Mouse (Mus musculus) induced T-regulatory cell, adult 2 months (primary cell): ENCODE measurements around the gene Trim2.

Experiments used
- DNase-seq: peaks from one replicate; pipeline ENCODE4 v3.0.0-alpha.2; 2012; ENCODE audit warnings: low read depth

Trim2 gene

DNA sequence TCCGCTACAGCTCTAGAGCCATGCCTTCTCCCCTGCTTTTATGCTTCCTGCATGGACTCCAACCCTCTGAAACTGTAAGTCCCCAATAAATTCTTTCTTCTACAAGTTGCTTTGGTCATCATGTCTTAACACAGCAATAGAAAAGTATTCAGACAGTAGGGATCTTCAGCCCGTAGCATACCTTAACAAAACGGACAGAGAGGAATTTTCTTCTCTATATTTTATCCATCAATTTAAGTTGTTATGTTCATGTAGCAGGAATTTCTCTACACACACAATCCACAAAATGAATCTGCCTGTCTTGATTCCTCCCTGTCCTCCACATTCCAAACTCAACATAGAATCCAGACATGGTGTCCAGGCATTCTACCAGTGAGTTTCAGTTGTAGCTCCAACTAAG lies at the start of gene Trim2:
Trim2 (minus strand) TSS at position 101 of the 400 bp plus-strand sequence.
- no peak for DNase-seq

DNA sequence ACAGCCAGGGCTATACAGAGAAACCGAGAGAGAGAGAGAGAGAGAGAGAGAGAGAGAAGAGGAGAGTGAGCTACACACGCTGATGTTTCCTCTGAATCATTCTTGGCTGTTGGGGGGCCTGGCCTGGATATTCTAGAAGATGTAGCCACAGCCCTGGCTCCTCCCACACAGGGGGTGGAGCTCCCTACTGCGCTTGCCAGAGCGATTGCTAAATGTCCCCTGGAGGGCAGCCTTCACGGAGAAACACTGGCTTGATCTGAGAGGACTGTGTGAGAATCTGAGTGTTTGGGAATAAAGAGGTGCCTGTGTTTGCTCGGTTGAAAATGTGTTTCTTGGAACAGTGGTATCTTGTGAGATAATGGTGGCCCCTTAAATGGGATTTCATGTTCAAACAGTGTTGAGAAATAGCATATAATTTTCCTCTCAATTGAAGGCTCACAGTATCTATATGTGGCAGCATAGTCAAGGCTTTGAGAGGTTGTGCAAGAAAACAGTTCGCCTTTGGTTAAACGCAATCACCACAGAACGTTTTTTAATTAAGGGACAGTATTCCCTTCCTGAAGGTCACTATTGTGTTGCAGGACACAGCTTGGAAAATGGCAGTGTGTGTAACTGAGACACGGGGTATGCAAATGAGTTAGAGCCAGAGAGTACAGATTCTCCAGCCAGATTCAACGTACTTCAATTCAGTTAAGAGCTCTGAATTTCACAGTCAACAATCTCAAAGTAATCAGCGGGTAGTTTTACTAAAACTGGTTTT lies 49.4 kb upstream of the Trim2 start:
- peak; percentile 46 for DNase-seq

DNA sequence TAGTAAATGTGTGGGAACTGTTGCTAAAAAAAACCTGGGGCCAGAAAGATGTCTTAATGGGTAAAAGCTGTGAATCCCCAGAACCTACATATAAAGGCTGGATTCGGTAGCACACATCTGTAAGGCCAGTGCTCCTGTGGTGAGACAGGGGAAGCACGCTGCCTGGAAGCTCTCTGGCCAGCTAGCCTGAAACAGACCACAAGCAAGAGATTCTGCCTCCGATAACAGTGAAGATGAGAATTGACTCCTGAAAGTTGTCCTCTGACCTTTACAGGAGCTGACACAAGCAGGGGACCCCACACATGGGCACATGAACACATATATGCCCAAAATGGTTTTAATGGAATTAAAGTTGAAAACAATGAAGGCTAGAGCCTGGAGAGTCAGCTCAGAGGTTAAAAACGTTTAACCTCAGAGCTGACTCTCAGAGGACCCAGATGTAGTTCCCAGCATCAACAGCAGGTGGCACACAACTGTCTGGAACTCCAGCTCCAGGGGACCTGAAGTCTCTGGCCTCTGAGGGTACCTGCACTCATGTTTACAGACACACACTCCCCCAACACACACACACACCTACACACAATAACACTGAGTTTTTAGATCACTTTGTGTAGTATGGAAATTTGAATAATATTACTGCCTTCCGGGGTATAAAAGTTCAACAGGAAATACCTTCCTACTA lies 45.8 kb upstream of the Trim2 start:
- peak; percentile 84 for DNase-seq

DNA sequence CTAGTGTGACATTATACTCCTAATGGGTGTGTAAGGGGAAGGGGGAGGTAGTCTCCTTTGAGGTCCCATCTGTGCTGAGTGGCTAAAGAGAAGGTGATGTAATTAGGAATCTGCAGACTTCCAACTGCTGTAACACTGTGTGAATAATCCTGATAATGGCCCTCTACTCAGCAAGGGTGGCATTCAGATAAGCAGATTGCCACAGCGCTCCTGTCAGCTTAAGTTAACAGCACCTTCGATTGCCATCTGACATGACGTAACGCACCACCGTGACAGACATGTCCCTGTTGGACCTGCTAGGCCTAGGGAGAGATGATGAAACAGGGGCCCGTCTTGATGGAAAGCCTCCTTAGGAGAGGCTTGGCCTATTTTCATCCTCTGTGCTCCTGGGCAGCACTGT lies 43.6 kb upstream of the Trim2 start:
- DNase-seq = no peak

DNA sequence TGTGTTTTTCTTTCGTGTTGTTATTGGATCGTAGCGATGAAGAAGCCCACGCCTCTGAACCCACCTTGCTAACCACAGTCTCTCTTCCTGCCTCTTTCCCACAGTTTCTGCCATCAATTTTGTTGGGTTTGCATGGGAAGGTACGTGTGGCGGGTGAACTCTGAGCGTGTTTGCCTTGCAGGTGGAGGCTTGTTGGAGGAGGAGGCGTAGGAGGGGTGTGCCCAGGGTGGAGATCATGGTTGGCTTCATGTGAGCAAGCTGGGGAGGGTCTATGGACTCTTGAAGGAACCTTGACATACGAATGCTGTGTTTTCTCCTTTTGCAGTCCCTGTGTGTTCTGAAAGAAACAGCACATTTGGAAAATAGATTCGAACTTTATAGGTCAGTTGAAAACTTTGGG lies 43.1 kb upstream of the Trim2 start:
- DNase-seq = no peak

DNA sequence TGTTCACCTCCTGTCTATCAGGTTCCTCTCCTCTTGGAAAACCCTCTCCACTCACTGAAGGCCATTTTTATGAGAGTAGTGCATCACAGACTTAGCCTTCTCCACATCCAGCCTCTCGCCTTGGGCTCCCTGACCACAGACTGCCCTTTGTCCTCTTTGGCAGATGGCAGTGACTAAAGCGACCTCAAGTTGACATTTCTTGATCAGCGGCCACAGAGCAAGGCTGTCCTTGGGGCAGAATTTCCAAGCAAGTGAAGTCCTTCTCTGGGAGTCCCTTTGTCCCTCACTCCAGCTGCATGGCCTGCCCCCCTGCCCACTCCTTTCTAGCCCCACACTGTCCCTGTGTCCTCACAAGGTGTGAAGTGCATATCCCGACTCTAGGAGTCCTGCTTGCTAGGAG lies 40.7 kb upstream of the Trim2 start:
- no peak for DNase-seq

DNA sequence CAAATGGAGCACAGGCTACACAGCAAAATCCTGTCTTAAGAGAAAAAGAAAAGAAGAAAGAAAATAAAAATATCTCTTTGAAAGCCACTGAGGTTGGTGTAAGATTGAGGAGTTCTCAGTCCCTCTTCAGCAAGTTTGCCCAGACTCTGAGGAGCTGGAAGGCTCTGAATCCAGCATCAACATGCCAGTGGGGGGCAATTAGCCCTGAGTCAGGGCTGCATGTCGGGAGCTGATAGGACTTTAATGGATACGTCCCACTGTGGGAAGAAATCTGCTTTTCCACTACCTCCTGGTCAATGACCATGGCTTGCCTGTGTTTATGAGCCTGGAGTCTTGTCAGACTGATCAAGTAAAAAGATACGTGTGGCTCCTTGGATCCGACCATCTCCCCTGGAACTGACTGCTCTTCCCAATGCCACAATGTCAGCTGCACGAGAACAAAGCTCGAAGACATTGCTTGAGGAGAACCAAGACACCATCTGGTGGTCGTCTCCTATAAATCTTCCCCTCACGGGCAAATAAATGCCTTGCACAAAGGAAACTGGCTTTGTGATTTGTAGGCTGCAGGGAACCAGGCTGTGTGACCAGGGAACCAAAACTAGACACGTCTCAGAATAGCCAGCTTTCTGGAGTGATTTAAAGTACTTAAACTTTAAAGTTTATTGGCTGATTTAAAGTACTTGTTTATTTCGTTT lies 39.9 kb upstream of the Trim2 start:
- DNase-seq = no peak

DNA sequence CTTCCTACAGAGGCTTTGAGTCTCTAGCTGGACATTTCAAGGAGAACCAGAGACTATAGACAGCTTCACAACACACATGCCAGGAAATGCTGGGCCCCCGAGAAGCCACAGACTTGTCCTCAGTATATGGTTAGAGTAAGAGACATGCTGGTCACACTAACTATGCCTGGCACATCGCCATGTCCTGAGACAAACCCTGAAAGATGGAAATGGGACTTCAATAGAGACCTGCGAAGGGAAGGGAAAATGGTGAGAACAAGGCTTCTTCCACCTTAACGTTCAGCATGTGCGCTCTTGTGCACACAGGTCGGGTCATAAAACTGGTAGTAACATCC lies 38.9 kb upstream of the Trim2 start:
- DNase-seq = no peak

DNA sequence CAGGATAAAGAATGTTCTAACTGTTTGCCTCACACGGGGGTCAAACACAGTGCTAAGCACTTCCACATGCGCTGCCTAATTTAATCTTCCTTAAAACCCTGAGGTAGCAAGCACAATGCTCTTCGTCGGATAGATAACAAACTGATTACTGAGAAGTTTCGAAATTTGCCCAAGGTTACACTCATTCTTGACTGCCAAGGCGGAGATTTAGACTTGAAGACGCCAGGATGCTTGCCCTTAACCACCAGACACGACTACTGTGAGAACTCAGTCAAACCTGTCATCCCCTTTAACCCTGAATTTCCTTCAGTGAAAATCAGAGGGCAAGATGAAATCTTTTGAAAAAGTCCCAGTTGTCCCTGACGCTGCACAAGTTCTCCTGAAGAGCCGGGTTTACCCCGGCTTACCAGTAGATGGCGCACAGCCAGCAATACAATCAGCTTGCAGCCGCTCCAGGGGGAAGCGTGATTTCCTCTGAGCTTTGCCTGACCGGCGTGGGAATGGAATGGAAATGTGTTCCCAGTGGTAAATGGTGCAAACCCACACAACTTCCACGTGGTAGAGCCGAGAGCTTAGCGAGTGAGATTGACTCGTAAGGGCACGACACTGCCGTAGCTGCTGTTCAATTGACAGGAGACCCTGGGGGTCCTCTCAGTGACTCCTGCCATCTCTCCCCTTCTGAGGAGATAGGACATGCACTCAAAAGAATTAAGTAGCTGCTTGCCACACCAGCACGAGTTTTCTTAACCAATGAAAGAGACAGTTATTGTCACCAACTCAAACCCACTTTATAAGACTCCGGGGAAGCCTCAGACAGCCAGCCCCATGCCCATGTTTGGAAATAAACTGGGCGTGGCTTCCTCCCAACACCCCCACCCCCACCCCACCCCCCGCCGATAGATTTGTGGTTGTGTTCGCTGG lies 38.3 kb upstream of the Trim2 start:
- peak; percentile 90 for DNase-seq

DNA sequence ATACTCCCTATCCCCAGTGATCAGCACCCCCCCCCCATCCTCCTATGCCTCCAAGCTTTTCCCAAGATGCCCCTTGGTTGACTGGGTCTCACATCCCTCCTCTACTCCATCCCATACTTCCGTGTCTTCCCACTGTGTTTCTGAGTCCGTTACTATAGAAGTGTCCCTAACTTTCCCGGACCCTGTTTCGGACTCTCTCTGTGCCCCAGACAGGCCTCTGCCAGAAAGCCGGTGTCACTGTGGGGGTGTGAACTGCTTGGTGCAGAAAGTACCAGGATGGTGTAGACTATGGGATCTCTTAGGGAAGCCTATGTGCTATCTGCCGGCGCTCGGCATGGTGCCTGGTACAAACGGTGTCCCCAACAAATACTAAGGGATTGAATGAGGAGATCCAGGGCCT lies 36.4 kb upstream of the Trim2 start:
- DNase-seq = no peak

DNA sequence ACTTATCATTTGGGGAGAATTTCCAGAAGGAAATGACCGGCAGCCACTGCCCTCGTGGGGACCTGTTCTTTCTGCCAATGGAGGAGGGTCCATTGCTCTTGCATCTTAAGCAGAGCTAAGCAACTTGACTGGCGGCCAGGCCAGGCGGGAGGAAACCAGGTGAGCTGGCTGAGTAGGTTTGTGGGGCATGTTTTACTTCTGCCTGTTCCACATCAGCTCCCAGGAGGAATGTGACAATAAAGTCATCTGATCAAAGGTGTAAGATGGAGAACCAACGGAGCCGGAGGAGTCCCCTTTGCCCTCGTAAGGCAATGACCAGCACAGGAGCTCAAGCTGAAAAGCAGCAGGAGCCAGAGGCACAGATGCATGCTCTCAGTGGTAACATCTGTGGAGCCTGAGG lies 35.1 kb upstream of the Trim2 start:
- DNase-seq = no peak

DNA sequence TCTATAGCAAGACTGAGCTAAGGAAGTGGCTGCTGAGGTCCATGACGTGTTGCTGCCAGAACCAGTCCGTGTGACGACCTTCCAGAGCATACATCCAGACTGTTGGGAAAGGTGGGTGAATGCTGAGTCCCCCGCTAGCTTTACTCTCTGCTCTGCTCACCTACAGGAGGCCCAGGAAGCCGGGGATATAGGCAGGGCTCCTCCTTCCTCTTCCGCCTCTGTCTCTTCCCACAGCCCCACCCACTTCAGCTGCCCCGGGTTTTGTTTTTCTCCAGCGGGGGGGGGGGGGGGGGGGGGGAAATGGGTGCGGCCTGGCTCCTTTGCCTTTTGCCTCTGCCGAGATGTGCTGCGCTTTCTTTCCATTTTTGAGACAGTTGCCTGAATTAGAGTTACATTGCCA lies 30.9 kb upstream of the Trim2 start:
- DNase-seq = peak; percentile 87

DNA sequence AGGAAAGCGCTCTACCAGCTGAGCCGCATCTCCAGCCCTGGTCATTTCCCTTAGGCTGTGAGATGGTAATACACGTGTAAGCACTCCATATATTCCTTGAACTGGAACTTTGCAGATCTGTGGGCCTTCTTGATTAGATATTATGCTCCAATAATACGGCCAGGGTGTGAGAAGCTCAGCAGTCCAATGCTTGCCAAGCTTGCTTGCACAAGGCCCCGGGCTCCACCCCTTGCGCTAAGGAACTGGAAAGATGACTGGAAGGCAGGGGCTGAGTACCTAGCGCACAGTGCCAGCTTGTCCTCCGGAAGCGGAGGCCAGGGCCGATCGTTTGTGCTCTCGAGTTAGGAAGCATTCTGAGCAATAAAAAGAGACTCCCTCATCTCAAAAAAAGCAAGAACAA lies 29.7 kb upstream of the Trim2 start:
- DNase-seq = no peak

DNA sequence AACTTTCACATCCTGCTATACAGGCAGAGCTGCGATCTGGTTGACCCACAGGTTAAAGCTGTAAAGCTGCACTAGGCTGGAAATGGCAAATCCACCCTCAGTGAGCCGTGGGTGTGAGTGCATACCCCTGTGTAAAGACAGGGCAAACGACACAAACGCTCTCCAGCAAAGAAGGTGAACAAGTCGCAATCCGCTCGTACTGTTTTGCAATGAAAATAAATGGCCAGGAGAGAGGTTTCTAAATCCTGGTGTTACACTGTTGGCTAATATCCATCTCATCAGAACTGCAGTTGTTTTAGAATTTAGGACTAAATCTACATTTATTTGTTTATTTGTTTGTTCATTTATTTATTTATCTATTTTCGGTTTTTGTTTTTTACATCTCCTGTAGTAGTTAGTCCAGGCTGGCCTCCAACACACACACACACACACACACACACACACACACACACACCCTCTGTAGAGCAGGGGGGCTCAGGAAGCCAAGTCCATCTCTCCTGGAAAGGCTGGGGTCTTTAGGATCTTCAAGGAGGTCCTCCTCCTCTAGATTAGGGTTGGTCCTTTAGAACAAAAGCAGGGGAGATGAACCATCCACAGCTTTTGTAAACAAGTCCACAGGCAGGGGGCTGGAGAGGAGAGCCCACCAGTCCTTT lies 28.9 kb upstream of the Trim2 start:
- DNase-seq = no peak

DNA sequence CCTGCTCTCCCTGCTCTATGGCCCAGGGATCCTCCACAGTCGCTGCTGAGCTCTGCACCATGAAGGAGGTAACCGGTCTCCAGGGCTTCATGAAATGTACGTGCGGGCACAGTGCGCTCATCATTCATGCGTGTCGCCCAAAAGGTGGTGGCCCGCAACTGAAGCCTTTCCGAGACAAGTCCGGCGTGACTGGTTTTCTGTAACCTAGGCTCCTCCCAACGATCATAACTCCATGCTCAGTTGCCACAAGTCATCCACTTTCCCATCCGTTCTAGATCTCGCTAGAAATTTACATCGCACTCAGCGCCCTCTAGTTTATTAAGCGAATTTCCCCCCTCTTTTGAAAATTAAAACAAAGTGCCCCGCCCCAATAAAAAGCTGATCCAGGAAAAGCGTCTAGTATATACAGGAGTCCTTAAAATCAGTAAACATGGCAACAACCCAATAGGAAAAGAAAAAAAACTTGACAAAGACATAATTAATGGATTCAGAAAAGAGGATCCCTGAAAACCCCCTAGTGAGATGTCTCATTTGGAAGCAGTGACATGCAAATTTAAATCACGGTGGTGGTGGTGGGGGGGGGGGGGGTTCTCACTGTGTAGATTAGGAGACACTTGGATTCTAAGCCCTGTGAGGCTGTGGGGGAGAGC lies 28.2 kb upstream of the Trim2 start:
- DNase-seq = peak; percentile 37

DNA sequence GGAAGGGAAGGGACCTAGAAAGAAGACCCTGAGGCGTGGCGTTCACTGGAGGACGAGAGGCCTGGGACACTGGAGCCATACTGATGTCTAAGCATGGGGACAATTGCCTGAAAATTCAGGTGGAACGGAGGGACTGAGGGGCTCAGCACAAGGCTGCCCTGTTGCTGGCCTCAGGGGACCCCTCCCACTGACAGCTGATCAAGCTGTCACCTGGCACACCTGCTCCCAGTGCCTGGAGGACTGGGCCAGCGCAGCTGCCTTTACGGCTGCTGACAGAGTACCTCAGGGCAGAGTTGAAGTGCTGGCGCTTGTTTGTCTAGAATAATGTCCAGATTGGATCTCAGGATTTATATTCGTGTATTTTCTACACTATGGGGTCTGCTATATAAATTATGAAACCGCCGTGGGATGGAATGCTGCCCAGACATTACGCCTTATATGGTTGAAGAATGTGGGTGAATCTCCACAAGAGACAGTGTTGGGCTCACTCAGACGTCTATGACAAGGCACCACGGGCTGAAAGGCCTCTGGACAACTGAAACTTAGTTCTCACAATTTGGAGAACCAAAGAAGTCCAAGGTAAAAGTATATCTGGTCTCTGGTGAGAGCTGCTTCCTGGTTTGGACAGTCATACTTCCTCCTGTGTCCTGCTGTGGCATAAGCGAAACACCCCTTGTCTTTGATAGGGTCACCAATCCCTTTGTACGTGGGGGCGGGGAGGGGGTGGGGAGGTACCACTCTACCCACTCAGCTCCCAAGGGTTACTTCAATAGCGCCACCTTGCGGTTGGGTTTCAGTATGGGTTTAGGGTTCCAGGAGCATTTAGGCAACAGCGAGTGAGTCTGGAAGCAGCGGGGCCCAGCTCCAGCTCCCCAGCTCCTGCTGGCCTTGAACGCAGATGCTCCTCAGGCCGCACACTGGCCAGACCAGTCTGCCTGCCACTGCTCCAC lies 27.0 kb upstream of the Trim2 start:
- DNase-seq = peak; percentile 87

DNA sequence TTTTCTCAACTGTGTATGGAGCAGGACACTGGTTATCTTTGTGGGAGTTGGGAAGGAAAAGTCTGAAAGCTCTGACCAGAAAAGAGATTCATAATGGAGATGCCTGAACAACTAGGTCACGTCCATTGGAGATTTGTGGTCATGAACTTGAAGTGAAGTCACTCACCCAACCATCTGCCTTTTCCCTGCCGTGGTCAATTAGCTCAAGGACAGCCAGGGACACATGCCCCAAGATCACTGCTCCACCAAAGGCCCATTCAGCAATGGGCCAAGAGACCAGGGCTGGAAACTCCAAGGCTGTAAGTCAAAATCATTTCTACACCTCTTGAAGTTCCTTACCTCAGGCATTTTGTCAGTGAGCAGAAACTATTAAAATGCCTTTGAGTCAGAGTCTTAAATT lies 23.5 kb upstream of the Trim2 start:
- DNase-seq = no peak

DNA sequence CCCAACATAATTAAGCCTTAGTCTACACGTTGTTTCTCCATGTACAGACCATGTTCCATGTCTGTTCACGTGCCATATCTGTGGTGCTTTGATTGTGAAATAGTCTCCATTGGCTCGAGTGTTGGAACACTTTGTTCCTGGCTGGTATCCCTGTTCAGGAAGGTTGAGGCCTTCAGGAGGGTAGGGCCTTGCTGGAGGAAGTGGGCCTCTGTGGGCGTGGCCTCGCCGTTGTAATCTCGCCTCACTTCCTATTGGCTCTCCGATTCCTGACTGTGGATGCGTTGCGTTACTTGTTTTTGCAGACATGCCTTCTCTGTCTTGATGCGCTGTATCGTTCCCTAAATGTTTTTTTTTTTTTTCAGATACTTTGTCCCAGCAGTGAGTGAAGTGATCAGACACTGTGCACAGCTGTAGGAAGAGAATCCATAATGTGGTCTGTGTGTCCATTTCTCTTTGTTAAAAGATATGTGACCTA lies 18.3 kb upstream of the Trim2 start:
- no peak for DNase-seq

DNA sequence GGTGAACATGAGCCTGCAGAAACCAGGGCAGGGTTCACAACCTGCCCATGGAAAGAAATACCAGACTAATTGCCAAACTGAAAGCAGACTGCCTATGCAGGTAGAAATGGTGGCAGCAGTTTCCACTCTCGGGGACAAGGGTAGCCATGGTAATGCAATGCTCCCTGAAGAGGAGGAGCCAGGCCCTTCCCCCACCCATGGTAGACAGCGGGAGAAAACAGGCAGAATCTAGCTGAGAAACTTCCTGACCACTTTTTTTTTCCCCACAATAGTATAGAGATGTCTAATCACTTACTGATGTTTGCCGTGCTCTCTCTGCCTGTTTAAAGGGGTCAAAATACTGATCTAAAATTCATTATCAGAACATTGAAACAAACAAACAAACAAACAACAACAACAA lies 17.8 kb upstream of the Trim2 start:
- peak; percentile 73 for DNase-seq

DNA sequence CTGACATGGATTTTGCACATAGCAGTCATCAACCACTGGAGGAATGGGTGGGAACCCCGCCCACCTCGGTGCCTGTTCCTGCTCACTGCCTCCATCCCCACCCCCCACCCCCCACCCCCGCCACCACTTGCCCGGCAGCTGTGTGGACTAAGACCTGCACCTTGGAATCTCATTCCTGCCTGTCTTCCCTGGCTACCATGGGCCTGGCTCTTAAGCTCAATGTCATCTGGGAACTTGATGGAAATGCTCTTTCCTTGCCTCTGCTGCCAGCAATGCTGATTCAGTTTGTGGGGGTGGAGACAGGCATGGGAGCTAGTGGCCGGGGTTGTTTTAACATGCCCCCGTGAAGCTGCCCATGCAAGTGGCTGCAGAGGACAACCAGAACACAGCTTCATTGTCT lies 17.3 kb upstream of the Trim2 start:
- no peak for DNase-seq
